Mouse (Mus musculus) CH12.LX (cell line): ENCODE measurements around the gene Ftcd. TPM values are rescaled to one million over a fixed set of nuclear protein-coding genes. Genes with fewer than 3 reads are reported as not detected.

Experiments
- DNase-seq: peaks from one replicate; pipeline ENCODE4 v3.0.0-alpha.2; 2013; ENCODE audit errors: extremely low read depth
- H3K27ac ChIP-seq: 2 replicates; pipeline ENCODE4 v1.5.1; 2012; ENCODE audit warnings: low read depth, mild to moderate bottlenecking, control low read depth, moderate library complexity; ENCODE audit not compliant: insufficient read depth
- H3K27me3 ChIP-seq: replicated peaks from 2 replicates; pipeline ENCODE3; 2012; ENCODE audit warnings: inconsistent platforms
- H3K36me3 ChIP-seq, 2 experiments: replicated peaks in 1 of 2; 2 replicates each; pipeline versions ENCODE3 to v1.6.1; 2012; ENCODE audit warnings: inconsistent platforms in 1 of 2, low read length in 1 of 2, mild to moderate bottlenecking in 1 of 2, mixed read lengths in 1 of 2, moderate library complexity in 1 of 2; ENCODE audit not compliant: control insufficient read depth in 1 of 2, insufficient read depth in 1 of 2
- H3K4me1 ChIP-seq, 2 experiments: 2 replicates each; pipeline ENCODE4 v1.6.1; 2012; ENCODE audit warnings: inconsistent platforms in 1 of 2, moderate library complexity in 1 of 2; ENCODE audit not compliant: insufficient read depth in 2 of 2, control insufficient read depth in 1 of 2
- H3K4me2 ChIP-seq: 2 replicates; pipeline ENCODE4 v1.6.1; 2012; ENCODE audit warnings: low read depth, mild to moderate bottlenecking, control low read depth; ENCODE audit not compliant: poor library complexity, insufficient read depth, severe bottlenecking
- H3K4me3 ChIP-seq, 3 experiments: fragments of 150-350 bp in 1 of 3; sonication (generic) in 1 of 3; replicated peaks in 1 of 3; 2 replicates each; pipeline versions ENCODE3 to v1.5.1; 2011 to 2012; ENCODE audit warnings: low read depth in 2 of 3, low read length in 2 of 3, mild to moderate bottlenecking in 2 of 3, moderate library complexity in 2 of 3, control low read depth in 1 of 3, improper control_type of control experiment in 1 of 3, inconsistent platforms in 1 of 3, mixed read lengths in 1 of 3; ENCODE audit not compliant: poor library complexity in 1 of 3
- H3K79me2 ChIP-seq: replicated peaks from 2 replicates; pipeline ENCODE4 v1.6.1; 2012; ENCODE audit warnings: mild to moderate bottlenecking, moderate library complexity; ENCODE audit not compliant: control insufficient read depth, poor library complexity, insufficient read depth, severe bottlenecking; ENCODE audit errors: extremely low read depth
- H3K9ac ChIP-seq: 2 replicates; pipeline ENCODE4 v1.6.1; 2012; ENCODE audit warnings: low read depth, mild to moderate bottlenecking, control low read depth, moderate library complexity; ENCODE audit not compliant: insufficient read depth
- H3K9me3 ChIP-seq: replicated peaks from 2 replicates; pipeline ENCODE3; 2012; ENCODE audit warnings: low read length, inconsistent platforms, mixed read lengths
- BHLHE40 ChIP-seq: IDR thresholded peaks from 2 replicates; pipeline ENCODE4 v1.6.1; 2011; ENCODE audit warnings: mild to moderate bottlenecking, low read depth, low read length, improper control_type of control experiment
- CHD1 ChIP-seq: IDR thresholded peaks from 2 replicates; pipeline ENCODE4 v1.6.1; 2012; ENCODE audit warnings: low read depth, low read length, improper control_type of control experiment, inconsistent platforms
- E2F4 ChIP-seq: IDR thresholded peaks from 2 replicates; pipeline ENCODE4 v1.6.1; 2011; ENCODE audit warnings: low read depth, low read length, improper control_type of control experiment; ENCODE audit not compliant: insufficient replicate concordance
- EP300 ChIP-seq: IDR thresholded peaks from 2 replicates; pipeline ENCODE4 v1.6.1; 2011; ENCODE audit warnings: low read length, improper control_type of control experiment
- HCFC1 ChIP-seq: IDR thresholded peaks from 2 replicates; pipeline ENCODE4 v1.6.1; 2012; ENCODE audit warnings: low read depth, mild to moderate bottlenecking, inconsistent platforms, low read length, improper control_type of control experiment
- IRF4 ChIP-seq: IDR thresholded peaks from 2 replicates; pipeline ENCODE4 v1.6.1; 2014; ENCODE audit warnings: low read depth, mild to moderate bottlenecking, inconsistent platforms, low read length, improper control_type of control experiment
- JUN ChIP-seq: IDR thresholded peaks from 2 replicates; pipeline ENCODE4 v1.6.1; 2011; ENCODE audit warnings: low read depth, mild to moderate bottlenecking, low read length, improper control_type of control experiment, moderate library complexity; ENCODE audit not compliant: insufficient read depth
- KAT2A ChIP-seq: IDR thresholded peaks from 2 replicates; pipeline ENCODE4 v1.6.1; 2012; ENCODE audit warnings: low read length, improper control_type of control experiment, inconsistent platforms; ENCODE audit not compliant: insufficient replicate concordance
- MAX ChIP-seq: IDR thresholded peaks from 2 replicates; pipeline ENCODE4 v1.6.1; 2011; ENCODE audit warnings: low read length, improper control_type of control experiment
- MEF2A ChIP-seq: IDR thresholded peaks from 2 replicates; pipeline ENCODE4 v1.6.1; 2014; ENCODE audit warnings: low read depth, mild to moderate bottlenecking, inconsistent platforms, low read length, improper control_type of control experiment, borderline replicate concordance
- MYC ChIP-seq: IDR thresholded peaks from 2 replicates; pipeline ENCODE4 v1.6.1; 2011; ENCODE audit warnings: low read depth, mild to moderate bottlenecking, improper control_type of control experiment, low read length
- NELFE ChIP-seq: IDR thresholded peaks from 2 replicates; pipeline ENCODE4 v1.6.1; 2011; ENCODE audit warnings: low read depth, low read length, improper control_type of control experiment
- NRF1 ChIP-seq: IDR thresholded peaks from 2 replicates; pipeline ENCODE4 v1.6.1; 2014; ENCODE audit warnings: low read depth, mild to moderate bottlenecking, inconsistent platforms, low read length, improper control_type of control experiment, moderate library complexity
- POLR2AphosphoS2 ChIP-seq: IDR thresholded peaks from 2 replicates; pipeline ENCODE4 v1.6.1; 2011; ENCODE audit warnings: low read depth, low read length, improper control_type of control experiment
- RAD21 ChIP-seq: IDR thresholded peaks from 2 replicates; pipeline ENCODE4 v1.6.1; 2011; ENCODE audit warnings: low read depth, mild to moderate bottlenecking, low read length, improper control_type of control experiment, moderate library complexity
- SIN3A ChIP-seq: IDR thresholded peaks from 2 replicates; pipeline ENCODE4 v1.6.1; 2012; ENCODE audit warnings: low read length, improper control_type of control experiment, inconsistent platforms
- SMC3 ChIP-seq: IDR thresholded peaks from 2 replicates; pipeline ENCODE4 v1.6.1; 2011; ENCODE audit warnings: low read depth, low read length, improper control_type of control experiment
- USF1 ChIP-seq: IDR thresholded peaks from 2 replicates; pipeline ENCODE4 v1.6.1; 2014; ENCODE audit warnings: low read depth, mild to moderate bottlenecking, inconsistent platforms, low read length, improper control_type of control experiment
- USF2 ChIP-seq: conservative IDR thresholded peaks from 2 replicates; pipeline ENCODE4 v1.6.1; 2011; ENCODE audit warnings: low read depth, low read length, improper control_type of control experiment
- ZKSCAN1 ChIP-seq: IDR thresholded peaks from 2 replicates; pipeline ENCODE4 v1.6.1; 2012; ENCODE audit warnings: low read depth, inconsistent platforms, low read length, improper control_type of control experiment, borderline replicate concordance
- ZMIZ1 ChIP-seq: IDR thresholded peaks from 2 replicates; pipeline ENCODE4 v1.6.1; 2012; ENCODE audit warnings: low read depth, mild to moderate bottlenecking, inconsistent platforms, low read length, improper control_type of control experiment
- dilution Hi-C: fragments of 300-500 bp; cut with MboI; formaldehyde crosslinking; loops from 2 replicates; pipeline ENCODE4 v1.14.3; 2020; ENCODE audit warnings: low sequenced_read_pairs; ENCODE audit not compliant: extremely low pct_unique_long_range_greater_than_20kb, extremely low pct_ligation_motif_present
- in situ Hi-C: fragments of 300-500 bp; cut with MboI; formaldehyde crosslinking; loops from 3 replicates; pipeline ENCODE4 v1.14.3; 2019; ENCODE audit warnings: low sequenced_read_pairs, low pct_ligation_motif_present, low pct_unique_long_range_greater_than_20kb, mixed read lengths
- polyA plus RNA-seq: library from polyadenylated mRNA; unstranded; fragments of >175 nt; gene quantifications from 2 replicates; pipeline ENCODE4 v1.2.1, GENCODE M21; 2012; ENCODE audit warnings: low read depth; ENCODE audit not compliant: insufficient read length
- total RNA-seq, 2 experiments: library from RNA; depleted of rRNA; stranded (reverse); fragments of 300-350 nt in 1 of 2; fragments of >200 nt in 1 of 2; gene quantifications; 2 replicates each; pipeline ENCODE4 v1.2.3; 2012 to 2014

Ftcd gene
- total and polyA plus RNA-seq, 3 experiments: not detected

- TF ChIP-seq USF2 (no peak), KAT2A (no peak), NELFE (no peak), NRF1 (no peak), E2F4 (no peak), MAX (no peak), MYC (no peak), SIN3A (no peak), USF1 (no peak), BHLHE40 (no peak), SMC3 (no peak), HCFC1 (no peak), RAD21 (no peak), EP300 (no peak), CHD1 (no peak)
- no peaks in the 10 kb centered on the region for H3K9me3 ChIP-seq
- dilution Hi-C loops: no loop called here
- no peak for DNase-seq
- H3K79me2 ChIP-seq: no peaks in the 10 kb centered on the region
- no peaks in the 10 kb centered on the region; a peak in 1 of 4 replicates for H3K4me1 ChIP-seq
- in situ Hi-C loops: no loop called here
- H3K27me3 ChIP-seq: peaks cover 68% of the 10 kb centered on the region
- no peak overlapping the region for H3K27ac ChIP-seq
- H3K36me3 ChIP-seq: no peaks in the 10 kb centered on the region
- no peak overlapping the region for H3K9ac ChIP-seq
- no peak overlapping the region for H3K4me3 ChIP-seq
- H3K4me2 ChIP-seq: no peak overlapping the region
These were observed 8.7 kb downstream of the Ftcd start for GRCm38 (mm10) chr10:76584138-76584537.

- H3K27ac ChIP-seq: no peak overlapping the region
- no peak overlapping the region for H3K4me3 ChIP-seq
- H3K27me3 ChIP-seq: peaks cover 76% of the 10 kb centered on the region
- dilution Hi-C loops: no loop called here
- no peaks in the 10 kb centered on the region for H3K4me1 ChIP-seq
- no peaks in the 10 kb centered on the region for H3K36me3 ChIP-seq
- in situ Hi-C loops: no loop called here
- DNase-seq: no peak
- no peaks in the 10 kb centered on the region for H3K9me3 ChIP-seq
- no peak overlapping the region for H3K4me2 ChIP-seq
- no peak for TF ChIP-seq IRF4
- no peak for TF ChIP-seq HCFC1
- TF ChIP-seq POLR2AphosphoS2: no peak
- TF ChIP-seq NELFE: no peak
- no peak for TF ChIP-seq KAT2A
- TF ChIP-seq BHLHE40: no peak
- TF ChIP-seq ZMIZ1: no peak
- no peak for TF ChIP-seq ZKSCAN1
- TF ChIP-seq MEF2A: no peak
- no peak for TF ChIP-seq JUN
- TF ChIP-seq SMC3: no peak
- TF ChIP-seq USF2: no peak
- H3K9ac ChIP-seq: no peak overlapping the region
- H3K79me2 ChIP-seq: no peaks in the 10 kb centered on the region
These were observed 10.7 kb downstream of the Ftcd start for GRCm38 (mm10) chr10:76586190-76586589.
